Mouse (Mus musculus) liver, embryonic 16.5 days (tissue): Measurements from ENCODE around the gene Spats2. TPM values are rescaled to one million over a fixed set of nuclear protein-coding genes. Genes with fewer than 3 reads are reported as not detected.

Experiments
- ATAC-seq: fragments of 200-750 bp; cut with Nextera tagmentation; 2 replicates; pipeline ENCODE4 v1.8.0; 2017; ENCODE audit warnings: low read depth, mild to moderate bottlenecking, moderate number of reproducible peaks, moderate library complexity
- H3K27ac ChIP-seq: fragments of 300-500 bp; sonication (generic); 2 replicates; pipeline ENCODE4 v1.5.1; 2014; ENCODE audit warnings: mild to moderate bottlenecking, low read length
- H3K27me3 ChIP-seq: fragments of 300-500 bp; sonication (generic); 2 replicates; pipeline ENCODE4 v1.6.1; 2014; ENCODE audit warnings: low read depth, low read length, mixed read lengths; ENCODE audit not compliant: control insufficient read depth, insufficient read depth
- H3K36me3 ChIP-seq: fragments of 300-500 bp; sonication (generic); 2 replicates; pipeline ENCODE4 v1.6.1; 2014; ENCODE audit warnings: mild to moderate bottlenecking; ENCODE audit not compliant: control insufficient read depth, insufficient read depth
- H3K4me1 ChIP-seq: fragments of 300-500 bp; sonication (generic); 2 replicates; pipeline ENCODE4 v1.6.1; 2014; ENCODE audit warnings: low read depth, low read length, mixed read lengths; ENCODE audit not compliant: control insufficient read depth
- H3K4me2 ChIP-seq: fragments of 300-500 bp; sonication (generic); 2 replicates; pipeline ENCODE4 v1.6.1; 2014; ENCODE audit warnings: low read depth, low read length, mixed read lengths
- H3K4me3 ChIP-seq: fragments of 300-500 bp; sonication (generic); 2 replicates; pipeline ENCODE4 v1.5.1; 2014; ENCODE audit warnings: low read depth, mild to moderate bottlenecking, low read length
- H3K9ac ChIP-seq: fragments of 300-500 bp; sonication (generic); 2 replicates; pipeline ENCODE4 v1.6.1; 2014; ENCODE audit warnings: low read depth, low read length
- H3K9me3 ChIP-seq: fragments of 300-500 bp; sonication (generic); replicated peaks from 2 replicates; pipeline ENCODE4 v1.6.1; 2016; ENCODE audit warnings: low read length; ENCODE audit not compliant: control insufficient read depth
- WGBS: fragments of 180-500 bp; shearing (Covaris S2); extraction: QIAGEN DNeasy Blood & Tissue Kit; methylation state at CpG from one replicate; pipeline ENCODE4 v1.1.7; 2014; ENCODE audit not compliant: insufficient replicate concordance; 5-methylcytosine and 5-hydroxymethylcytosine counted together
- polyA plus RNA-seq: library from polyadenylated mRNA; unstranded; fragments of >200 nt; fragmentation: Nextera tagmentation; extraction: Ambion mirVana; gene quantifications from 2 replicates; pipeline ENCODE4 v1.2.1, GENCODE M21; 2015

Spats2 gene
- polyA plus RNA-seq, 1 experiment from 2014 or later: 5.5 TPM

GRCm38 (mm10) chr15:99198761-99199160, 73.0 kb downstream of the Spats2 start:
- Histone ChIP-seq H3K4me3 (no peak overlapping the region), H3K9me3 (no peaks in the 10 kb centered on the region), H3K27ac (no peak overlapping the region), H3K4me2 (no peak overlapping the region), H3K27me3 (no peaks in the 10 kb centered on the region), H3K36me3 (no peaks in the 10 kb centered on the region), H3K9ac (no peak overlapping the region), H3K4me1 (no peaks in the 10 kb centered on the region)
- no peak for ATAC-seq

- Histone ChIP-seq H3K27ac (no peak overlapping the region), H3K9ac (no peak overlapping the region), H3K4me3 (no peak overlapping the region), H3K36me3 (no peaks in the 10 kb centered on the region), H3K9me3 (no peaks in the 10 kb centered on the region), H3K27me3 (no peaks in the 10 kb centered on the region), H3K4me2 (no peak overlapping the region), H3K4me1 (no peaks in the 10 kb centered on the region)
- no peak for ATAC-seq
- 75% methylated on average over 8 of the region's 8 CpGs for whole genome bisulfite sequencing
Measured at GRCm38 (mm10) chr15:99205959-99206358, 80.2 kb downstream of the Spats2 start.

GRCm38 (mm10) chr15:99213183-99213582, 87.5 kb downstream of the Spats2 start:
- H3K9ac ChIP-seq: no peak overlapping the region
- no peaks in the 10 kb centered on the region for H3K27me3 ChIP-seq
- H3K4me2 ChIP-seq: no peak overlapping the region
- 79% methylated on average over 10 of the region's 10 CpGs for WGBS
- no peak for ATAC-seq
- peaks cover 5% of the 10 kb centered on the region; the same call in 1 of the 2 replicates for H3K4me1 ChIP-seq
- no peaks in the 10 kb centered on the region for H3K36me3 ChIP-seq
- no peak overlapping the region for H3K4me3 ChIP-seq
- no peaks in the 10 kb centered on the region for H3K9me3 ChIP-seq
- no peak overlapping the region for H3K27ac ChIP-seq

GRCm38 (mm10) chr15:99214941-99215340, 89.2 kb downstream of the Spats2 start:
- Histone ChIP-seq H3K27ac (no peak overlapping the region), H3K9me3 (no peaks in the 10 kb centered on the region), H3K9ac (no peak overlapping the region), H3K27me3 (peaks cover 8% of the 10 kb centered on the region), H3K4me2 (no peak overlapping the region), H3K4me1 (peaks cover 5% of the 10 kb centered on the region; the same call in 1 of the 2 replicates), H3K36me3 (no peaks in the 10 kb centered on the region), H3K4me3 (no peak overlapping the region)
- ATAC-seq: no peak
- 79% methylated on average over 2 of the region's 2 CpGs for WGBS

- Histone ChIP-seq H3K4me2 (no peak overlapping the region), H3K9me3 (no peaks in the 10 kb centered on the region), H3K4me1 (peaks cover 5% of the 10 kb centered on the region; the same call in 1 of the 2 replicates), H3K27ac (no peak overlapping the region), H3K36me3 (no peaks in the 10 kb centered on the region), H3K9ac (no peak overlapping the region), H3K4me3 (no peak overlapping the region), H3K27me3 (peaks cover 17% of the 10 kb centered on the region)
- WGBS: 69% methylated on average over 11 of the region's 11 CpGs
- ATAC-seq: no peak
Measured at GRCm38 (mm10) chr15:99215741-99216463, 90.2 kb downstream of the Spats2 start.

- 65% methylated on average over 4 of the region's 4 CpGs for WGBS
- no peak overlapping the region for H3K4me3 ChIP-seq
- no peaks in the 10 kb centered on the region for H3K9me3 ChIP-seq
- H3K4me2 ChIP-seq: no peak overlapping the region
- H3K9ac ChIP-seq: no peak overlapping the region
- no peak overlapping the region for H3K27ac ChIP-seq
- peaks cover 34% of the 10 kb centered on the region for H3K27me3 ChIP-seq
- no peak for ATAC-seq
- H3K36me3 ChIP-seq: no peaks in the 10 kb centered on the region
- peaks cover 5% of the 10 kb centered on the region; the same call in 1 of the 2 replicates for H3K4me1 ChIP-seq
Measured at GRCm38 (mm10) chr15:99217630-99218029, 91.9 kb downstream of the Spats2 start.

GRCm38 (mm10) chr15:99221315-99221952, 95.7 kb downstream of the Spats2 start:
- no peak overlapping the region for H3K27ac ChIP-seq
- 15% methylated on average over 8 of the region's 8 CpGs for WGBS
- no peaks in the 10 kb centered on the region for H3K36me3 ChIP-seq
- H3K9ac ChIP-seq: no peak overlapping the region
- H3K4me1 ChIP-seq: peaks cover 7% of the 10 kb centered on the region; the same call in 1 of the 2 replicates
- H3K4me3 ChIP-seq: no peak overlapping the region
- H3K4me2 ChIP-seq: no peak overlapping the region
- H3K9me3 ChIP-seq: no peaks in the 10 kb centered on the region
- peaks cover 72% of the 10 kb centered on the region for H3K27me3 ChIP-seq
- ATAC-seq: no peak

- no peak for ATAC-seq
- Histone ChIP-seq H3K4me3 (peak overlapping the region; percentile 51; the same call in 1 of the 2 replicates), H3K36me3 (no peaks in the 10 kb centered on the region), H3K27ac (no peak overlapping the region), H3K27me3 (peaks cover 88% of the 10 kb centered on the region), H3K9me3 (no peaks in the 10 kb centered on the region), H3K9ac (no peak overlapping the region), H3K4me2 (peak overlapping the region; percentile 53), H3K4me1 (peaks cover 2% of the 10 kb centered on the region; the same call in 1 of the 2 replicates)
- 6% methylated on average over 18 of the region's 18 CpGs for WGBS
Measured at GRCm38 (mm10) chr15:99222794-99223584, 97.3 kb downstream of the Spats2 start.
